Mouse (Mus musculus) heart, postnatal 0 days (tissue): ENCODE measurements around the gene Mrvi1.

Experiments used
- CTCF ChIP-seq: IDR thresholded peaks from 2 replicates; pipeline ENCODE4 v1.5.1; 2016; ENCODE audit warnings: antibody characterized with exemption, control low read depth, low read depth
- EP300 ChIP-seq: IDR thresholded peaks from 2 replicates; pipeline ENCODE4 v1.6.1; 2016; ENCODE audit warnings: antibody characterized with exemption, low read depth

- TF ChIP-seq CTCF (no peak), EP300 (no peak)
Measured at GRCm38 (mm10) chr7:110991221-110991494, 8.9 kb upstream of the Mrvi1 start.
